Mouse (Mus musculus) small intestine, adult 2 months (tissue): ENCODE data around the gene Apela. TPM values are rescaled to one million over a fixed set of nuclear protein-coding genes. Genes with fewer than 3 reads are reported as not detected.

ENCODE experiments used
- H3K27ac ChIP-seq: fragments of 200-500 bp; 2 replicates; pipeline ENCODE4 v1.5.1; 2012; ENCODE audit warnings: low read depth, low read length, control low read depth, inconsistent platforms; ENCODE audit not compliant: insufficient read depth
- H3K27me3 ChIP-seq: fragments of 200-500 bp; 2 replicates; pipeline ENCODE4 v1.6.1; 2012; ENCODE audit warnings: mild to moderate bottlenecking, moderate library complexity, low read length, inconsistent platforms; ENCODE audit not compliant: control insufficient read depth, insufficient read depth
- H3K36me3 ChIP-seq: fragments of 200-500 bp; 2 replicates; pipeline ENCODE4 v1.6.1; 2012; ENCODE audit warnings: mild to moderate bottlenecking, low read length, control low read depth, inconsistent platforms; ENCODE audit not compliant: control insufficient read depth, insufficient read depth
- H3K4me1 ChIP-seq: fragments of 200-500 bp; 2 replicates; pipeline ENCODE4 v1.6.1; 2012; ENCODE audit warnings: low read length, inconsistent platforms, mixed read lengths; ENCODE audit not compliant: control insufficient read depth, insufficient read depth, insufficient read length
- H3K4me3 ChIP-seq: fragments of 200-500 bp; 2 replicates; pipeline ENCODE4 v1.5.1; 2012; ENCODE audit warnings: low read depth, mild to moderate bottlenecking, control low read depth, inconsistent platforms, low read length, moderate library complexity
- CTCF ChIP-seq: fragments of 200-500 bp; IDR thresholded peaks from 2 replicates; pipeline ENCODE4 v1.5.1; 2012; ENCODE audit warnings: low read depth, mild to moderate bottlenecking, control low read depth, inconsistent platforms, low read length, moderate library complexity, mixed read lengths; ENCODE audit not compliant: insufficient replicate concordance, insufficient read length; ENCODE audit errors: extremely low read depth
- POLR2A ChIP-seq: fragments of 200-500 bp; IDR thresholded peaks from 2 replicates; pipeline ENCODE4 v1.6.1; 2012; ENCODE audit warnings: low read depth, mild to moderate bottlenecking, control low read depth, inconsistent platforms, low read length, moderate library complexity
- WGBS: fragments of 180-500 bp; shearing (Covaris S2); methylation state at CpG from one replicate; pipeline ENCODE4 v1.1.7; 2018; 5-methylcytosine and 5-hydroxymethylcytosine counted together
- polyA plus RNA-seq: library from polyadenylated mRNA; depleted of rRNA; stranded (reverse); fragments of >200 nt; gene quantifications from 2 replicates; pipeline ENCODE4 v1.2.3, GENCODE M21; 2012

Gene Apela
- polyA plus RNA-seq, 1 experiment = not detected

DNA sequence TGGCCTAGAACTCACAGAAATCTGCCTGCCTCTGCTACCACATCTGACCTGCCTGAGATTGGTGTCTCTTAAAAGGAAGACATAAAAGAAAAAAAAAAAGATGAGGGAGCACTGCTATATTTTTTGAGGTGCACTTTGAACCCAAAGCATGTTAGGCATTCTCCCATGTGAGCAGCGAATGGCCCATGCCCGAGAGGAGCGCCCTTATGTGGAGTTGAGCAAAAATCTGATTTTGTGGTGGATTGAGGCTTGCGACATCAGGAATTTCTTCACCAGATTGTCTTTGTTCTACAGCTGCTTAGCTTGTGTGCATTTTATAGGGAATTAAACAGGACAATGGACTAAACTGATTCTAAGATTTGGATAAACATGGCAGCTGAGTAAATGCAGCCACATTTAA lies 10.1 kb upstream of the Apela start:
- no peak overlapping the region for H3K4me3 ChIP-seq
- TF ChIP-seq CTCF (no peak), POLR2A (no peak)
- no peak overlapping the region for H3K27ac ChIP-seq
- no peaks in the 10 kb centered on the region for H3K27me3 ChIP-seq
- no peaks in the 10 kb centered on the region for H3K36me3 ChIP-seq
- H3K4me1 ChIP-seq = no peaks in the 10 kb centered on the region
- WGBS = 88% methylated on average over 4 of the region's 4 CpGs

DNA sequence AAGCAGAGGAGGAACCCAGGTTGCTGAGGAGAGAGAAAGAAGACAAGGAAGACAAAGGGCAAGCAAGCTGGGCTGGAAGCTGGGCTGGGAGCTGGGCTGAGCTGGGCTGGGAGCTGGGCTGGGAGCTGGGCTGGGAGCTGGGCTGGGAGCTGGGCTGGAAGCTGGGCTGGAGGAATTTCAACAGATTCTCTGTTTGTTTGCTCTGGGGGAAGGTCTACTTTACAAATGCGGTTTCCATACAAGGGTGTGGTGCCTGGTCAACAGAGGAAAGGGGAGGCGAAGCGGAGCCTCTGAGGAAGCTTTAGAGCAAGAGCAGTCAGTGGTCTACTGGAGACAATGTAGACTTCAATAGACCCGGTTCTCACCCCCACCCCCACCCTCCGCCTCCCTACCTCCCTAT lies 9.4 kb upstream of the Apela start:
- Histone ChIP-seq H3K27me3 (no peaks in the 10 kb centered on the region), H3K4me1 (no peaks in the 10 kb centered on the region), H3K36me3 (no peaks in the 10 kb centered on the region), H3K4me3 (no peak overlapping the region), H3K27ac (no peak overlapping the region)
- 42% methylated on average over 5 of the region's 5 CpGs for WGBS
- TF ChIP-seq POLR2A (no peak), CTCF (no peak)

DNA sequence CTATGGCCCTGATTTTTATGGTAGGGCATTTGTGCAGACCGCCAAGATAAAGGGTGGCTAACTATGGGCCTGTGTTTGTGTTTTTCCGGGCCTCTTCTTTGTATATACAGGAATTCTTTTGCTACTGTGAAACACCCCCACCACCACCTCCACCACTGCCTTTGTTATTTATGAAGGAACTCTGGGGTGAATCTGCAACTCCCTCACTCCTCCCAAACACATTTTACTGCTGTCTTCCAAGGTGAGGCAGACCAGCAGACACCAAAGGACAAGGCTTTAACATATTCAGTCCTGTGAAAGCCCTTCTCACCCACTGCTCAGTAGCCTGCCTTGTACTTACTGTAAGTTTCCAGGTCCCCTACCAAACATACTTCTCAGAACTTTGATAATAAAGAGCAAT lies 3.0 kb downstream of the Apela start:
- Histone ChIP-seq H3K4me1 (no peaks in the 10 kb centered on the region), H3K27ac (no peak overlapping the region), H3K4me3 (no peak overlapping the region), H3K27me3 (no peaks in the 10 kb centered on the region), H3K36me3 (no peaks in the 10 kb centered on the region)
- TF ChIP-seq POLR2A = no peak
- no peak for TF ChIP-seq CTCF
- 17% methylated on average over 2 of the region's 2 CpGs for WGBS

DNA sequence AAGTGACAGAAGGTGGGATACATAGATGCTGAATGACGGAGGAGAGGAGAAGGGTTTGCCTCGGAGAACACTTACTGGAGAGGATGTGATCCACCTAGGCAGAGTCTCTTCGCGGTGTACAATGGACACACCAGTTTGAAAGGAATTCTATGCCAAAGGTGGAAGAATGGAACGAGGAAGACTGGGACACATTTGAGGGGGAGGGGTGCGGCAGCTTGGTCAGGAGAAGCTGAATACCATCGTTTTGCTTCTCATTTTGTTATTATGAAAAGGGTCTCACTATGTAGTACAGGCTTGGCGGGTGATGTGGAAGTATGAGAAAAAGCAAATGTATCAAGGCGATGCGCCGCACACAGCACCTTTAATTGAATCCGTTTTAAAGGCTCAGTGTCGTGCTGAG lies 4.1 kb downstream of the Apela start:
- H3K36me3 ChIP-seq = no peaks in the 10 kb centered on the region
- H3K4me3 ChIP-seq = no peak overlapping the region
- H3K27me3 ChIP-seq = no peaks in the 10 kb centered on the region
- TF ChIP-seq CTCF (no peak), POLR2A (no peak)
- WGBS = 81% methylated on average over 13 of the region's 13 CpGs
- H3K27ac ChIP-seq = no peak overlapping the region
- H3K4me1 ChIP-seq = no peaks in the 10 kb centered on the region

DNA sequence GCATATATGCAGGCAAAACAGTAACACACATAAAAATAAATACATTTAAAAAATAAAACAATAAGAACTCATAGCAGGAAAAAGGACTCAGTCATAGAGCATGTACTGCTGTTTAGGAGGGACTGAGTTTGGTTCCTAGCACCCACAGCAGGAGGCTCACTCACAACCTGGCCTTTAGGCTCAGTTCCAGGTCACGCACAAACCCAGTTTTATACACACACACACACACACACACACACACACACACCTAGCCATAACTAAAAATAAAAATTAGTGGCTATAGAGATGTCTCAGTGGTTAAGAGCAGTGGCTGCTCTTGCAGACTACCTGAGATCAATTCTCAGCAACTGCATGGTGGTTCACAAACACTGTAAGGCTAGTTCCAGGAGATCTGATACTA lies 5.0 kb downstream of the Apela start:
- WGBS = 100% methylated on average over 1 of the region's 1 CpGs
- no peak overlapping the region for H3K4me3 ChIP-seq
- no peak overlapping the region for H3K27ac ChIP-seq
- no peaks in the 10 kb centered on the region for H3K4me1 ChIP-seq
- H3K36me3 ChIP-seq = no peaks in the 10 kb centered on the region
- TF ChIP-seq POLR2A (no peak), CTCF (no peak)
- no peaks in the 10 kb centered on the region for H3K27me3 ChIP-seq

DNA sequence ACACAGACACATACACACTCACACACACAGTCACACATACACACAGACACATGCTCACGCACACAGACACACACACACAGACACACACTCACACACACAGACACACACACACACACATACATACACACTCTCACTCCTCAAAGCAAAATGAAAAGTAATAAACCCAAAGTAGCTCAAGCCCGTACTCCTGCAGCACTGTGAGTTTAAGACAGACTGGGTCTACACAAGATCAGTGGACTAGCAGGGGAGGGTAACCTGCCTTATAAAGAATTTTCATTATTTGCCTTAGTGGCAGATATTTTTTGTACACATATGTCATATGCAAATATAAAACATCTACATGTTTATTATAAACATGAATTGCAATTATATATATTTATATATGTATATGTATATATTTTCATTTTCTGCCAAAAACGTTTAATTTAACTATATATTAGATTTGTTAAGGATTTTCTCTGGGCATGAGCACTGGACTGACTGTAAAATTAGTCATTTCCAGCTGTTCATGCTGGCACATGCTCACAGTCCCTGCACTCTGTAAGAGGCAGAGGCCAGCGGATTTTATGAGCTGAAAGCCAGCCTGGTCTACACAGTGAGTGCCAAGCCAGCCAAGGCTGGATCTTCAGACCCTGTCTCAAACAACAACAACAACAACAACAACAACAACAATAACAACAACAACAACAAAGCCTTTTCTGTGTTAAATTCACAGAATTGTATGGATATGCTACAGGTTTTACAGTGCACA lies 6.2 kb downstream of the Apela start:
- TF ChIP-seq CTCF (no peak), POLR2A (no peak)
- 58% methylated on average over 4 of the region's 4 CpGs for WGBS
- H3K4me3 ChIP-seq = no peak overlapping the region
- no peaks in the 10 kb centered on the region for H3K36me3 ChIP-seq
- H3K27ac ChIP-seq = no peak overlapping the region
- H3K4me1 ChIP-seq = no peaks in the 10 kb centered on the region
- no peaks in the 10 kb centered on the region for H3K27me3 ChIP-seq

DNA sequence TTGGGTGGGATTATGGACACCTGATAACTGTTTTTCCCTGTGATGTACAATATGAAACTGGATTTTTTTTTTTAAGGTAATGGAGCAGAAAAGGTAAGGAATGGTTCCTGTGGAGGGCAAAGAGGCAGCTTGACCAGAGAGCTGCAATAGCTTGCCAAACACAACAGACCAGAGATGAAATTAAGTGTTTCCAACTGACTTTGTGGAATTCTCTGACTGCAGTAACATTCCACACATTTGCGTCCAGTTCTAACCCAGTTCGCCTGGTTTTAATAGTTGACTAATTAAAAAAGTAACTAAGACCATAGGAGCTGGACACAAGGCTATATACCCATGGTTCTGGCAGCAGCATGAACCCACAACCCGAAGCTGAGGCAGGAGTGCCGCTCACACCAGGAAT lies 7.4 kb downstream of the Apela start:
- Histone ChIP-seq H3K27ac (no peak overlapping the region), H3K27me3 (no peaks in the 10 kb centered on the region), H3K4me1 (no peaks in the 10 kb centered on the region), H3K4me3 (no peak overlapping the region), H3K36me3 (no peaks in the 10 kb centered on the region)
- TF ChIP-seq CTCF (no peak), POLR2A (no peak)
- WGBS = 72% methylated on average over 4 of the region's 4 CpGs
